Mouse (Mus musculus) stomach, postnatal 0 days (tissue): ENCODE measurements at regions not wholly inside any gene's neighbourhood (a gene's known extent, or its start where the extent isn't known, plus 50 kb on each side); places are given as distances from the start of the nearest gene placed in this dataset.
A peak's percentile ranks its signal among the peaks of the same experiment; 100 is the strongest.

Experiments
- ATAC-seq: fragments of 200-750 bp; cut with Nextera tagmentation; 2 replicates; pipeline ENCODE4 v1.8.0; 2017; ENCODE audit not compliant: low FRiP score, low TSS enrichment
- DNase-seq: peaks from one replicate; pipeline ENCODE4 v3.0.0-alpha.2; 2016; ENCODE audit warnings: low spot score
- H3K27ac ChIP-seq: fragments of 300-500 bp; sonication (generic); replicated peaks from 2 replicates; pipeline ENCODE4 v1.5.1; 2014; ENCODE audit warnings: mild to moderate bottlenecking, control low read depth
- H3K27me3 ChIP-seq: fragments of 300-500 bp; sonication (generic); 2 replicates; pipeline ENCODE4 v1.6.1; 2014; ENCODE audit warnings: low read length; ENCODE audit not compliant: control insufficient read depth, insufficient read depth
- H3K36me3 ChIP-seq: fragments of 300-500 bp; sonication (generic); 2 replicates; pipeline ENCODE4 v1.6.1; 2014; ENCODE audit warnings: low read length, mixed read lengths; ENCODE audit not compliant: control insufficient read depth, insufficient read depth
- H3K4me1 ChIP-seq: fragments of 300-500 bp; sonication (generic); replicated peaks from 2 replicates; pipeline ENCODE4 v1.6.1; 2014; ENCODE audit warnings: antibody characterized with exemption; ENCODE audit not compliant: control insufficient read depth, insufficient read depth
- H3K4me2 ChIP-seq: fragments of 300-500 bp; sonication (generic); replicated peaks from 2 replicates; pipeline ENCODE4 v1.6.1; 2014; ENCODE audit warnings: low read depth, mild to moderate bottlenecking, control low read depth, moderate library complexity
- H3K4me3 ChIP-seq: fragments of 300-500 bp; sonication (generic); 2 replicates; pipeline ENCODE4 v1.5.1; 2014; ENCODE audit warnings: low read depth, low read length, control low read depth
- H3K9ac ChIP-seq: fragments of 300-500 bp; sonication (generic); 2 replicates; pipeline ENCODE4 v1.6.1; 2014; ENCODE audit warnings: mild to moderate bottlenecking, low read length, control low read depth, mixed read lengths
- H3K9me3 ChIP-seq: fragments of 300-500 bp; sonication (generic); 2 replicates; pipeline ENCODE4 v1.6.1; 2016; ENCODE audit warnings: low read length; ENCODE audit not compliant: control insufficient read depth
- CTCF ChIP-seq: IDR thresholded peaks from 2 replicates; pipeline ENCODE4 v1.5.1; 2016; ENCODE audit warnings: antibody characterized with exemption, low read depth, mild to moderate bottlenecking, moderate library complexity
- EP300 ChIP-seq: optimal IDR thresholded peaks from 2 replicates; pipeline ENCODE3; 2016; ENCODE audit warnings: antibody characterized with exemption
- WGBS: fragments of 180-500 bp; shearing (Covaris S2); extraction: QIAGEN DNeasy Blood & Tissue Kit; methylation state at CpG from one replicate; pipeline ENCODE4 v1.1.7; 2014; 5-methylcytosine and 5-hydroxymethylcytosine counted together

- no peaks in the 10 kb centered on the region for H3K9me3 ChIP-seq
- H3K4me1 ChIP-seq: peaks cover 7% of the 10 kb centered on the region; the same call in 1 of the 2 replicates
- ATAC-seq: no peak
- 39% methylated on average over 5 of the region's 5 CpGs for WGBS
- H3K36me3 ChIP-seq: no peaks in the 10 kb centered on the region
- H3K4me2 ChIP-seq: no peak overlapping the region
- no peak overlapping the region for H3K9ac ChIP-seq
- H3K4me3 ChIP-seq: no peak overlapping the region
- H3K27ac ChIP-seq: no peak overlapping the region; the same call in 1 of the 2 replicates
- H3K27me3 ChIP-seq: no peaks in the 10 kb centered on the region
- no peak for DNase-seq
- TF ChIP-seq CTCF: no peak
- no peak for TF ChIP-seq EP300
These were observed 182.4 kb downstream of the Utp6 start for GRCm38 (mm10) chr11:79779756-79780155.

DNA sequence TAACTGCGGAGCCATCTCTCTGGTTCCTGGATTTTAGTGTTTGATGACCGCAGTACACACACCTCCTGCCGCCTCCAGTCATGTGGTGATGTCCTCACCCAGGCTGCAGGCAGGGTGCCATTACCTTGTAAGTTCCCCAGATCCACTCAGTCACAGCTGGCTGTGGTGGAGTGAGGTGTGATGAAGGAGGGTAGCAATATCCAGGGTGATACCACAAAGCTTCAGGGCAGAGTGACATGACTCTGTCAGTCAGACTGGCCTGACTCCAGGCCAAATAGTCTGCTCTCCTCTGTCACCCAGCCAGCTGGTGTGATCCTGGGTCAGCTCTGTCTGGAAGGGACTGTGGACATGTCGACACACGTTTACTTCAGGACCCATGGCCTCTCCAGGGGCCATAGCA lies 183.7 kb downstream of the Utp6 start:
- H3K9ac ChIP-seq: no peak overlapping the region

DNA sequence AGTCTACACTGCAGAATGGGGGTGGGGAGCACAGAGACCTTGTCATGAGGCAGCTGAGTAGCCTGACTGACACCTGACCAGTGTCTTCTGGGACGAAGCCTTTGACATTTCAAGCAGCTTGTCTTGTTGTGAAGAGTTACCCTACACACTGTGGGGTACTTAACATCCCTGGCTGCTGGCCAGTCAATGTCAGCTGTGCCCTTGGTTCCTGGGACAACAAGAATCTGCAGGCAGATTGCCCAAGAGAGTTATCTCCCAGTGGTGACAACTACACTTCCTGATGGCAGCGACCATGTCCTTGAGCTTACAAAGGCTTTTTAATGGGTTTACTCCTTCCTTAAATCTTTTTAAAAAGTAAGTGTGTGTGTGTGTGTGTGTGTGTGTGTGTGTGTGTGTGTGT lies 184.2 kb downstream of the Utp6 start:
- 72% methylated on average over 2 of the region's 2 CpGs for WGBS
- no peaks in the 10 kb centered on the region for H3K27me3 ChIP-seq
- no peak overlapping the region for H3K4me3 ChIP-seq
- H3K9ac ChIP-seq: no peak overlapping the region
- no peak for ATAC-seq
- no peak for DNase-seq
- H3K4me1 ChIP-seq: peaks cover 9% of the 10 kb centered on the region; the same call in 1 of the 2 replicates
- H3K4me2 ChIP-seq: no peak overlapping the region
- no peak overlapping the region for H3K27ac ChIP-seq
- TF ChIP-seq CTCF (no peak), EP300 (no peak)
- no peaks in the 10 kb centered on the region for H3K9me3 ChIP-seq
- no peaks in the 10 kb centered on the region for H3K36me3 ChIP-seq

More for the DNA sequence above, 183.7 kb downstream of the Utp6 start:
- no peak for TF ChIP-seq EP300
- no peak for TF ChIP-seq CTCF
- H3K27ac ChIP-seq: no peak overlapping the region
- no peaks in the 10 kb centered on the region for H3K9me3 ChIP-seq
- no peaks in the 10 kb centered on the region for H3K27me3 ChIP-seq
- DNase-seq (no peak), ATAC-seq (no peak)
- H3K36me3 ChIP-seq: no peaks in the 10 kb centered on the region
- H3K4me1 ChIP-seq: peaks cover 7% of the 10 kb centered on the region; the same call in 1 of the 2 replicates
- no peak overlapping the region for H3K4me3 ChIP-seq
- 75% methylated on average over 5 of the region's 5 CpGs for WGBS
- no peak overlapping the region for H3K4me2 ChIP-seq

- no peak for DNase-seq
These were observed 185.6 kb downstream of the Rab11fip4 start for GRCm38 (mm10) chr11:79776577-79776976.

DNA sequence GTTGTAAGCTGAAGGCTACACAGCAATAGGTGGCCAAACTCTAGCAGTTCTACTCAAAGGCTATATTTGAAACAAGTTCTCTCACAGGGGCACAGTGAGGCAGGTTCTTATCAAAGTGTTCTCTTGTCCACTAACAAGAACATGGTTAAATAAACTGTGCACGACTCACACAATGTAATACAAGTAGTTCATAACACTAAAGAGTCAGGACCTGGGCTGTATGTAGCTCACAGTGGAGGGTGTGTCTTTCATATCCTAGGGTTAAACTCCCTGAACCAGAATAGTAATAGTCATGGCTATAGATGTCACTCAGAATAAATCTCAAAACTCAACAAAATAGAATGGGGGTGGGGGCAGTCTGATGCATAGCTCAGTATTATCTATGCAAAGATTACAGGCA lies 182.7 kb downstream of the Rab11fip4 start:
- no peak overlapping the region for H3K4me3 ChIP-seq
- H3K4me2 ChIP-seq: no peak overlapping the region
- H3K9ac ChIP-seq: no peak overlapping the region
- H3K4me1 ChIP-seq: 0 out of 2 replicates have a peak, but pooled peaks cover 5% of the 10 kb centered on the region
- 0 out of 2 replicates have a peak, but pooled peaks cover 6% of the 10 kb centered on the region for H3K9me3 ChIP-seq
- no peaks in the 10 kb centered on the region for H3K36me3 ChIP-seq
- 22% methylated on average over 1 of the region's 1 CpGs for WGBS
- no peak for TF ChIP-seq EP300
- no peak for TF ChIP-seq CTCF
- peak overlapping the region; percentile 24; the same call in 1 of the 2 replicates for H3K27ac ChIP-seq
- DNase-seq (no peak), ATAC-seq (no peak)
- no peaks in the 10 kb centered on the region for H3K27me3 ChIP-seq

More at GRCm38 (mm10) chr11:79776577-79776976, 185.6 kb downstream of the Rab11fip4 start:
- no peak overlapping the region for H3K27ac ChIP-seq
- no peak overlapping the region for H3K9ac ChIP-seq
- TF ChIP-seq EP300: no peak
- TF ChIP-seq CTCF: no peak
- no peak overlapping the region for H3K4me2 ChIP-seq
- 61% methylated on average over 6 of the region's 6 CpGs for WGBS
- H3K36me3 ChIP-seq: no peaks in the 10 kb centered on the region
- H3K4me3 ChIP-seq: no peak overlapping the region
- no peaks in the 10 kb centered on the region for H3K9me3 ChIP-seq
- no peaks in the 10 kb centered on the region for H3K27me3 ChIP-seq
- H3K4me1 ChIP-seq: peaks cover 9% of the 10 kb centered on the region; the same call in 1 of the 2 replicates
- ATAC-seq: no peak

DNA sequence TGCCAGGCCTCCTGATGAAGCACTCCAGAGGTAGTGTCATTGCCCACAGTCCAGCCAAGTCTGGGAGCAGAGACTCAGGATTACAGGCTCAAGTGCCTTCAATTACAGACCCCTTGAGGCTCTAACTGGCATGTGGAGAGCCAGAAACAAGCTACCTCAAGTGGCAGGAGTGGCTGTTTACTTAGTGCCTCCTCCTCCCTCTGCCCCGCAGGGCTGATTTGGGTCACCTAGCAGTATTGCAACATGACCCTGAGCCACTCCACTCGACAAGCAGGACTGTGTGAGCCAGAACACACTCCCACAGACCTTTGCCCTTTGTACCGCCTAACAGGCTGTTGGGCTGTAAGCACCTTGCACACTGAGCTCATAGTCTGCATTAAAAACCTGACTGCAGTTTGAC lies 180.4 kb downstream of the Rab11fip4 start:
- H3K27ac ChIP-seq: no peak overlapping the region
- no peaks in the 10 kb centered on the region for H3K36me3 ChIP-seq
- peak; percentile 97 for ATAC-seq
- 20% methylated on average over 3 of the region's 3 CpGs for WGBS
- 0 out of 2 replicates have a peak, but pooled peaks cover 6% of the 10 kb centered on the region for H3K9me3 ChIP-seq
- peak; percentile 79 for DNase-seq
- H3K4me1 ChIP-seq: 0 out of 2 replicates have a peak, but pooled peaks cover 2% of the 10 kb centered on the region
- no peak overlapping the region for H3K9ac ChIP-seq
- TF ChIP-seq CTCF (peak; percentile 8; the same call in 1 of the 2 replicates), EP300 (no peak)
- H3K27me3 ChIP-seq: no peaks in the 10 kb centered on the region
- H3K4me2 ChIP-seq: no peak overlapping the region
- H3K4me3 ChIP-seq: no peak overlapping the region
